Mouse (Mus musculus) midbrain, embryonic 11.5 days (tissue): ENCODE measurements at regions not wholly inside any gene's neighbourhood (a gene's known extent, or its start where the extent isn't known, plus 50 kb on each side); places are given as distances from the start of the nearest gene placed in this dataset.

Experiments
- ATAC-seq: fragments of 200-750 bp; cut with Nextera tagmentation; 2 replicates; pipeline ENCODE4 v1.8.0; 2017; ENCODE audit warnings: moderate TSS enrichment, moderate library complexity; ENCODE audit not compliant: low FRiP score
- DNase-seq: peaks from one replicate; pipeline ENCODE4 v3.0.0; 2015; ENCODE audit warnings: low spot score; ENCODE audit errors: missing footprints
- H3K27ac ChIP-seq: fragments of 300-500 bp; sonication (generic); 2 replicates; pipeline ENCODE4 v1.5.1; 2014; ENCODE audit warnings: low read depth, low read length
- H3K27me3 ChIP-seq: fragments of 300-500 bp; sonication (generic); 2 replicates; pipeline ENCODE4 v1.6.1; 2014; ENCODE audit warnings: mild to moderate bottlenecking, low read length, moderate library complexity, mixed read lengths; ENCODE audit not compliant: control insufficient read depth, insufficient read depth
- H3K36me3 ChIP-seq: fragments of 300-500 bp; sonication (generic); 2 replicates; pipeline ENCODE4 v1.6.1; 2014; ENCODE audit warnings: mild to moderate bottlenecking, low read length, moderate library complexity, mixed read lengths; ENCODE audit not compliant: control insufficient read depth, insufficient read depth
- H3K4me1 ChIP-seq: fragments of 300-500 bp; sonication (generic); 2 replicates; pipeline ENCODE4 v1.6.1; 2014; ENCODE audit warnings: low read length; ENCODE audit not compliant: control insufficient read depth, insufficient read depth
- H3K4me2 ChIP-seq: fragments of 300-500 bp; sonication (generic); 2 replicates; pipeline ENCODE4 v1.6.1; 2014; ENCODE audit warnings: mild to moderate bottlenecking, moderate library complexity
- H3K4me3 ChIP-seq: fragments of 300-500 bp; sonication (generic); 2 replicates; pipeline ENCODE4 v1.5.1; 2014; ENCODE audit warnings: low read depth, low read length
- H3K9ac ChIP-seq: fragments of 300-500 bp; sonication (generic); 2 replicates; pipeline ENCODE4 v1.6.1; 2014; ENCODE audit warnings: low read length
- H3K9me3 ChIP-seq: fragments of 300-500 bp; sonication (generic); 2 replicates; pipeline ENCODE4 v1.6.1; 2016; ENCODE audit warnings: low read length; ENCODE audit not compliant: control insufficient read depth
- WGBS: fragments of 180-500 bp; shearing (Covaris S2); extraction: QIAGEN DNeasy Blood & Tissue Kit; methylation state at CpG from one replicate; pipeline ENCODE4 v1.1.7; 2014; 5-methylcytosine and 5-hydroxymethylcytosine counted together

GRCm38 (mm10) chr2:108160865-108161264, 870.4 kb downstream of the Kcna4 start:
- no peak overlapping the region for H3K27ac ChIP-seq
- WGBS: 84% methylated on average over 3 of the region's 3 CpGs

GRCm38 (mm10) chr2:108165085-108165484, 874.6 kb downstream of the Kcna4 start:
- 84% methylated on average over 1 of the region's 1 CpGs for WGBS
- ATAC-seq: no peak
- no peak for DNase-seq

More at GRCm38 (mm10) chr2:108160865-108161264, 870.4 kb downstream of the Kcna4 start:
- no peak for DNase-seq
- H3K36me3 ChIP-seq: no peaks in the 10 kb centered on the region
- no peaks in the 10 kb centered on the region for H3K4me1 ChIP-seq
- H3K9me3 ChIP-seq: no peaks in the 10 kb centered on the region
- no peak overlapping the region for H3K9ac ChIP-seq
- H3K4me3 ChIP-seq: no peak overlapping the region
- no peak overlapping the region for H3K4me2 ChIP-seq
- no peak for ATAC-seq
- H3K27me3 ChIP-seq: no peaks in the 10 kb centered on the region

More at GRCm38 (mm10) chr2:108165085-108165484, 874.6 kb downstream of the Kcna4 start:
- H3K27me3 ChIP-seq: no peaks in the 10 kb centered on the region
- H3K4me1 ChIP-seq: no peaks in the 10 kb centered on the region
- no peaks in the 10 kb centered on the region for H3K9me3 ChIP-seq
- H3K27ac ChIP-seq: no peak overlapping the region
- H3K4me3 ChIP-seq: no peak overlapping the region
- no peaks in the 10 kb centered on the region for H3K36me3 ChIP-seq
- H3K4me2 ChIP-seq: no peak overlapping the region
- no peak overlapping the region for H3K9ac ChIP-seq
